In the genomic region with DNA sequence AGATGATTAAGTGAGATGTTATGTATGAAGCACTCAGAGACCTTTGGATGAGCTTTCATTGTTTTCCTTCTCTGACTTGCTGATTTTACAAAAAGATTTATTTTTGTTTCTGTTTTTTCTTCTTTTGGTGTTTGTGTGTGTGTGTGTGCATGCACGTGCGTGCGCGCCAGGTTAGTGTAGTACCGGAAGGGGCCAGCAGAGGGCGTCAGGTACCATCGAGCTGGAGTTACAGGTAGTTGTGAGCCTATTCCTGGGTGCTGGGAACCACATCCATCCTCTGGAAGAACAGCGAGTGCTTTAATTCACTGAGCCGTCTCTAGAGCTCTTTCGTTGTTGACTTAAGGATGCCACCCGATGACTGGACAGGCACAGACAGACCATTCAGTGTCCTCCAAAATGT, we compare ENCODE assay signal across 15 mouse cellular contexts.
DNase-seq lines count a peak whose midpoint lies in the region; ATAC-seq and TF ChIP-seq lines count a peak whose summit lies in the region.
"Had no signal": no experiment of that assay in that cellular context is flagged by ENCODE, and none has a peak within 500 bp of the region (broad histone marks: within the 10 kb centered on the region; RNA-seq: fewer than 3 reads in every experiment).

No protein-coding gene starts in this region.

- H3K9ac ChIP-seq in forebrain, postnatal 0 days, result no peak overlapping the region
- no peak overlapping the region for H3K9ac ChIP-seq in forebrain, embryonic 15.5 days (replicated peaks)

- no peaks in the 10 kb centered on the region for H3K27me3 ChIP-seq in forebrain, postnatal 0 days (ENCODE audit: insufficient read depth, low read length)
- no peaks in the 10 kb centered on the region for H3K27me3 ChIP-seq in forebrain, embryonic 15.5 days
- H3K27me3 ChIP-seq: megakaryocyte, embryonic 14.5 days had no signal

- 97% methylated on average over 11 of the region's 11 CpGs for WGBS in forebrain, postnatal 0 days
- WGBS in forebrain, embryonic 15.5 days, result 96% methylated on average over 11 of the region's 11 CpGs

- no peak overlapping the region for H3K4me3 ChIP-seq in forebrain, postnatal 0 days (ENCODE audit: low read depth, low read length)
- H3K4me3 ChIP-seq in forebrain, embryonic 15.5 days, result no peak overlapping the region
- H3K4me3 ChIP-seq in left cerebral cortex, adult 2 months, result no peak overlapping the region
- H3K4me3 ChIP-seq: erythroblast, embryonic 14.5 days; megakaryocyte, embryonic 14.5 days had no signal

- no peak overlapping the region for H3K4me2 ChIP-seq in forebrain, postnatal 0 days (ENCODE audit: low read depth)
- H3K4me2 ChIP-seq in forebrain, embryonic 15.5 days (replicated peaks), result no peak overlapping the region

- peak; percentile 27; the same call in 1 of the 2 replicates for TF ChIP-seq CTCF in forebrain, postnatal 0 days (IDR thresholded peaks at IDR 0.05; ENCODE audit: low read depth)
- TF ChIP-seq CTCF in left cerebral cortex, adult 2 months (IDR thresholded peaks at IDR 0.05), result peak; percentile 10

- no peaks in the 10 kb centered on the region for H3K9me3 ChIP-seq in forebrain, postnatal 0 days (ENCODE audit: low read length)
- H3K9me3 ChIP-seq in forebrain, embryonic 15.5 days, result no peaks in the 10 kb centered on the region; the same call in 1 of the 2 replicates

- intact Hi-C loops in left cerebral cortex, adult 2 months (cut with DNase I), result no loop called here
- intact Hi-C loops in left cerebral cortex, postnatal 25 days (cut with DNase I), result no loop called here

- H3K36me3 ChIP-seq in forebrain, postnatal 0 days (ENCODE audit: insufficient read depth), result no peaks in the 10 kb centered on the region
- no peaks in the 10 kb centered on the region for H3K36me3 ChIP-seq in forebrain, embryonic 15.5 days

- H3K4me1 ChIP-seq in forebrain, postnatal 0 days (ENCODE audit: insufficient read depth), result no peaks in the 10 kb centered on the region
- no peaks in the 10 kb centered on the region for H3K4me1 ChIP-seq in forebrain, embryonic 15.5 days

- no peak for DNase-seq in forebrain, postnatal 0 days
- no peak for DNase-seq in left cerebral cortex, adult 2 months (ENCODE audit: extremely low spot score in 1 of 2, low spot score in 2 of 2)
- DNase-seq in left cerebral cortex, postnatal 25 days (ENCODE audit: low spot score in 2 of 2), result no peak
- DNase-seq in thymus, postnatal 4 days, result peak; percentile 13
- no peak for DNase-seq in thymus, postnatal 36 days
- DNase-seq in testis, postnatal 14 days (ENCODE audit: low spot score), result peak; percentile 54
- no peak for DNase-seq in ovary, postnatal 10 days (ENCODE audit: low spot score)
- DNase-seq: cerebellum, adult 9-11 months; heart, postnatal 14 days; left cerebral cortex, postnatal 4 days; lung, adult 18-20 months had no signal

- no peak overlapping the region for H3K27ac ChIP-seq in forebrain, postnatal 0 days (ENCODE audit: low read depth, low read length)
- no peak overlapping the region for H3K27ac ChIP-seq in forebrain, embryonic 15.5 days (replicated peaks)
- H3K27ac ChIP-seq in left cerebral cortex, adult 2 months, result no peak overlapping the region

- no peak for ATAC-seq in forebrain, postnatal 0 days
- ATAC-seq in forebrain, embryonic 15.5 days (replicated peaks), result no peak
- ATAC-seq: hindbrain, embryonic 16.5 days had no signal

Comparison
In these comparisons a context has a peak if more than half of its experiments do, and no peak if none do; other contexts are left out.
1. DNase-seq: peak in thymus, postnatal 4 days (single experiment) and testis, postnatal 14 days (single experiment); none in forebrain, postnatal 0 days (single experiment), left cerebral cortex, adult 2 months (0 of 2), left cerebral cortex, postnatal 25 days (0 of 2), thymus, postnatal 36 days (0 of 2) and ovary, postnatal 10 days (single experiment).